Mouse (Mus musculus) lung, adult 2 months (tissue): ENCODE measurements around the gene Rheb.

Experiments
- CTCF ChIP-seq: fragments of 200-500 bp; IDR thresholded peaks from 2 replicates; pipeline ENCODE4 v1.5.1; 2011; ENCODE audit warnings: mild to moderate bottlenecking, low read length, control low read depth; ENCODE audit not compliant: insufficient read depth
- POLR2A ChIP-seq: fragments of 200-500 bp; IDR thresholded peaks from 2 replicates; pipeline ENCODE4 v1.6.1; 2011; ENCODE audit warnings: low read depth, mild to moderate bottlenecking, control low read depth, low read length, borderline replicate concordance; ENCODE audit errors: extremely low read depth

GRCm38 (mm10) chr5:24823864-24824405, 18.5 kb downstream of the Rheb start:
- TF ChIP-seq CTCF (no peak), POLR2A (no peak)
